Mouse (Mus musculus): ENCODE measurements around the gene Ccdc162.

GRCm38 (mm10) chr10:41602667-41603066 is 113.8 kb downstream of the Ccdc162 start:
- no peak for TF ChIP-seq CTCF (IDR thresholded peaks at IDR 0.05; ENCODE audit: low read depth, low read length)
- TF ChIP-seq POLR2A (IDR thresholded peaks at IDR 0.05; ENCODE audit: borderline replicate concordance, low read depth, low read length) = no peak

All from bone marrow macrophage, adult 2 months (primary cell).